Mouse (Mus musculus): ENCODE measurements at regions not wholly inside any gene's neighbourhood (a gene's known extent, or its start where the extent isn't known, plus 50 kb on each side); places are given as distances from the start of the nearest gene placed in this dataset.
A peak's percentile ranks its signal among the peaks of the same experiment; 100 is the strongest.

- H3K27me3 ChIP-seq (ENCODE audit: control insufficient read depth, insufficient read depth, low read length), result no peaks in the 10 kb centered on the region
- no peak overlapping the region for H3K4me3 ChIP-seq (ENCODE audit: low read depth, low read length)
- H3K36me3 ChIP-seq (replicated peaks; ENCODE audit: control insufficient read depth, insufficient read depth, low read length), result no peaks in the 10 kb centered on the region
- whole genome bisulfite sequencing, result 82% methylated on average over 5 of the region's 5 CpGs
- ATAC-seq (ENCODE audit: insufficient read depth, low read depth) (no peak), DNase-seq (ENCODE audit: low spot score) (no peak)
- TF ChIP-seq CTCF (IDR thresholded peaks at IDR 0.05; ENCODE audit: low read depth) (no peak), EP300 (IDR thresholded peaks at IDR 0.05; ENCODE audit: low read depth) (no peak)
- H3K4me1 ChIP-seq (ENCODE audit: control insufficient read depth, insufficient read depth), result peaks cover 30% of the 10 kb centered on the region
- no peaks in the 10 kb centered on the region for H3K9me3 ChIP-seq (replicated peaks; ENCODE audit: control insufficient read depth, low read length)
- no peak overlapping the region for H3K9ac ChIP-seq (replicated peaks; ENCODE audit: low read depth, low read length)
- H3K27ac ChIP-seq (ENCODE audit: low read depth), result no peak overlapping the region
- H3K4me2 ChIP-seq (ENCODE audit: low read depth, low read length), result no peak overlapping the region
These were observed 115.5 kb upstream of the Atp1b1 start for GRCm38 (mm10) chr1:164573639-164574038.

GRCm38 (mm10) chr1:164572183-164572582, 114.0 kb upstream of the Atp1b1 start:
- ATAC-seq (ENCODE audit: insufficient read depth, low read depth), result 0 out of 2 replicates have a peak, but pooled peaks have one; percentile 6
- no peaks in the 10 kb centered on the region for H3K27me3 ChIP-seq (ENCODE audit: control insufficient read depth, insufficient read depth, low read length)
- TF ChIP-seq CTCF (IDR thresholded peaks at IDR 0.05; ENCODE audit: low read depth), result no peak
- no peak for TF ChIP-seq EP300 (IDR thresholded peaks at IDR 0.05; ENCODE audit: low read depth)
- H3K9ac ChIP-seq (replicated peaks; ENCODE audit: low read depth, low read length), result no peak overlapping the region
- WGBS, result 20% methylated on average over 4 of the region's 4 CpGs
- no peak overlapping the region for H3K4me3 ChIP-seq (ENCODE audit: low read depth, low read length)
- H3K9me3 ChIP-seq (replicated peaks; ENCODE audit: control insufficient read depth, low read length), result no peaks in the 10 kb centered on the region
- no peaks in the 10 kb centered on the region for H3K36me3 ChIP-seq (replicated peaks; ENCODE audit: control insufficient read depth, insufficient read depth, low read length)
- H3K4me1 ChIP-seq (ENCODE audit: control insufficient read depth, insufficient read depth), result peaks cover 30% of the 10 kb centered on the region
- no peak for DNase-seq (ENCODE audit: low spot score)
- H3K4me2 ChIP-seq (ENCODE audit: low read depth, low read length), result no peak overlapping the region
- no peak overlapping the region for H3K27ac ChIP-seq (ENCODE audit: low read depth)

DNA sequence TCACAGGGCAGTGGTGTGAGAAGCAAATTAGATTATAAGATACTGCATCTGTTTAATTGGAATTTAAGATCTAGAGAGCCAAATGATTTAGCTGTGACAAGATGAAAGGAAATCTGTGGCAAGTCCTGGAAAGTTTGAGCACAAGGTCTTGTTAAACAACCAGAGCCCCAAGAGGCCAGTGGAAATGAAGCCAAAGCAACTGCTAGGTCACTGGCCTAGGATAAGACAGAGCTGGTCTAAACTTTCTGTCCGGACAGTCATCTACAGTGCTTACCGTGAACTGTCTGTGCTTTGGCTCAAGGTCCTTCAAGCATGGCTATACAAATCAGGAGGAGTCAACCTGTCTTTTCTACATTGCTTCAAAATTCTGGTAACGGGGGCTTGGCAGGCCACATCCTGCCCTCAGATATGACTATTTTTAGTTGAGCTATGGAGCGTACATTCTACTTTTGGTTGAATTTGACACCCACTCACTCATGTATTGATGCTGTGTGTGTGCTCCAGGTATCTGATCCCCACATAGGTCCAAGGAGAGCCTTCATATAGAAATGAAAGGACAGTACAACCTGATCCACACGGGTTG, 113.4 kb upstream of the Atp1b1 start:
- Histone ChIP-seq H3K9ac (replicated peaks; ENCODE audit: low read depth, low read length) (no peak overlapping the region), H3K36me3 (replicated peaks; ENCODE audit: control insufficient read depth, insufficient read depth, low read length) (no peaks in the 10 kb centered on the region), H3K27ac (ENCODE audit: low read depth) (no peak overlapping the region), H3K4me1 (ENCODE audit: control insufficient read depth, insufficient read depth) (peaks cover 30% of the 10 kb centered on the region), H3K4me3 (ENCODE audit: low read depth, low read length) (no peak overlapping the region), H3K4me2 (ENCODE audit: low read depth, low read length) (no peak overlapping the region), H3K9me3 (replicated peaks; ENCODE audit: control insufficient read depth, low read length) (no peaks in the 10 kb centered on the region), H3K27me3 (ENCODE audit: control insufficient read depth, insufficient read depth, low read length) (no peaks in the 10 kb centered on the region)
- DNase-seq (ENCODE audit: low spot score), result no peak
- ATAC-seq (ENCODE audit: insufficient read depth, low read depth), result no peak
- WGBS, result 50% methylated on average over 5 of the region's 5 CpGs
- TF ChIP-seq CTCF (IDR thresholded peaks at IDR 0.05; ENCODE audit: low read depth), result no peak
- no peak for TF ChIP-seq EP300 (IDR thresholded peaks at IDR 0.05; ENCODE audit: low read depth)

GRCm38 (mm10) chr1:164564847-164565246, 106.7 kb upstream of the Atp1b1 start:
- H3K4me3 ChIP-seq (ENCODE audit: low read depth, low read length), result no peak overlapping the region
- no peak overlapping the region for H3K9ac ChIP-seq (replicated peaks; ENCODE audit: low read depth, low read length)
- TF ChIP-seq CTCF (IDR thresholded peaks at IDR 0.05; ENCODE audit: low read depth) (no peak), EP300 (IDR thresholded peaks at IDR 0.05; ENCODE audit: low read depth) (no peak)
- ATAC-seq (ENCODE audit: insufficient read depth, low read depth), result no peak
- no peaks in the 10 kb centered on the region for H3K36me3 ChIP-seq (replicated peaks; ENCODE audit: control insufficient read depth, insufficient read depth, low read length)
- no peaks in the 10 kb centered on the region for H3K27me3 ChIP-seq (ENCODE audit: control insufficient read depth, insufficient read depth, low read length)
- DNase-seq (ENCODE audit: low spot score), result no peak
- H3K27ac ChIP-seq (ENCODE audit: low read depth), result no peak overlapping the region
- 90% methylated on average over 6 of the region's 6 CpGs for whole genome bisulfite sequencing
- no peaks in the 10 kb centered on the region for H3K4me1 ChIP-seq (ENCODE audit: control insufficient read depth, insufficient read depth)
- H3K4me2 ChIP-seq (ENCODE audit: low read depth, low read length), result no peak overlapping the region
- H3K9me3 ChIP-seq (replicated peaks; ENCODE audit: control insufficient read depth, low read length), result no peaks in the 10 kb centered on the region

DNA sequence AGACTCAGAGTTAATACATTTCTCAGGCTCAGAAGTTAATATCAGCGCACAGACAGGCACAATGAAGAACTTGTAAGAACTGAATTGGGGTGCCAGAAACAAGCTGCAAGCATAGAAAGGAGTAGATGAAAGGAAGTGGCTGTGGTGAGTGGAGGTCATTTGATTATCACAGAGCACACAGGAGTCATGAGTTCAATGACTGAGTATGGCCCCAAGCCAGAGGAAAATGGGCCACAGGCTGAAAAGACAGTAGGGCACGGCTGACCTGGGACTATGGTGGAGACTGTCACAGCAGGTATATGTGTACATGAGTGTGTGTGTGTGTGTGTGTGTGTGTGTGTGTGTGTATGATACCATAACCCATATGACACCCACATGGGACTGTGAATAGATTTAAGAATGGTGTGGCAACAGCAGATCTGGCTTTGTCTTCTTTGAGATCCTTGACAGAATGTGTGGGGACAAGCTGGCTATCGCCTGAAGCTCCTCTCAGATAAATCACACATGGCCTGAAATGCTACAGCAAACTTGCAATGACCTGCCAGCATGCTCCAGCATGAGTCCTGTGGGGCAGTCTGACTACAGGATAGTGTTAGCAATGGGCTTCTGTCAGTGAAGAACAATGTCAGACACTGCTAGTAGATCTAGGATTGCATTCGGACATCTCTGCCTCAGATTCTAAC, 101.5 kb upstream of the Atp1b1 start:
- no peak for TF ChIP-seq EP300 (IDR thresholded peaks at IDR 0.05; ENCODE audit: low read depth)
- TF ChIP-seq CTCF (IDR thresholded peaks at IDR 0.05; ENCODE audit: low read depth), result no peak

More for the DNA sequence above, 101.5 kb upstream of the Atp1b1 start:
- Histone ChIP-seq H3K36me3 (replicated peaks; ENCODE audit: control insufficient read depth, insufficient read depth, low read length) (no peaks in the 10 kb centered on the region), H3K27me3 (ENCODE audit: control insufficient read depth, insufficient read depth, low read length) (no peaks in the 10 kb centered on the region), H3K4me3 (ENCODE audit: low read depth, low read length) (no peak overlapping the region), H3K9me3 (replicated peaks; ENCODE audit: control insufficient read depth, low read length) (no peaks in the 10 kb centered on the region), H3K9ac (replicated peaks; ENCODE audit: low read depth, low read length) (no peak overlapping the region), H3K4me1 (ENCODE audit: control insufficient read depth, insufficient read depth) (no peaks in the 10 kb centered on the region), H3K4me2 (ENCODE audit: low read depth, low read length) (no peak overlapping the region), H3K27ac (ENCODE audit: low read depth) (no peak overlapping the region)
- WGBS, result 63% methylated on average over 4 of the region's 4 CpGs
- no peak for DNase-seq (ENCODE audit: low spot score)
- ATAC-seq (ENCODE audit: insufficient read depth, low read depth), result no peak; the same call in 1 of the 2 replicates
